Mouse (Mus musculus): ENCODE results near the gene Hist1h2bq. TPM values are rescaled to one million over a fixed set of nuclear protein-coding genes. Genes with fewer than 3 reads are reported as not detected.
"Not testable (repeated sequence)": the region's sequence is repeated elsewhere in the genome, so short reads cannot be mapped to it uniquely, and the experiment has no call there.

Hist1h2bq gene
- total and polyA plus RNA-seq, 3 experiments: 4.3 to 2,257 (median 32.4) TPM

DNA sequence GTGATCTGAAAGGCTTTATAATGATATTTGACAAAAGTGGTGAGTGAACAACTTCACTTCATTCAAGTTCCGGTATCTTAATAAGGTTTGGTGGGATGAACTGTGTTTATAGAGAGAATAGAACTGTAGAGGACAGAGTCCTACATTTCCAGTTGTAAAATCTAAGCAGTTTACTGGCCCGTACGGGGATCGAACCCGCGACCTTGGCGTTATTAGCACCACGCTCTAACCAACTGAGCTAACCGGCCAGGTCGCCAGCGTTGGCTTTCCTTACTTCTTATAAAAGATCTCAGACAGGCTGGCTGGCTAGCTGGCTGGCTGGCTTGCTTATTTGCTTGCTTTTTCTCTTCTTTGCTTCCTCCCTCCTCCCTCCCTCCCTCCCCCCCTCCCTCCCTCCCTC, 45.1 kb upstream of the Hist1h2bq start:
- Histone ChIP-seq H3K27me3 (replicated peaks) (peaks cover 2% of the 10 kb centered on the region), H3K4me1 (ENCODE audit: control insufficient read depth in 1 of 2, insufficient read depth in 2 of 2) (peaks cover 0 to 30% of the 10 kb centered on the region in 2 experiments; a peak in 3 of 4 replicates), H3K4me3 (replicated peaks in 1 of 3; ENCODE audit: low read depth in 2 of 3, low read length in 2 of 3, poor library complexity in 1 of 3) (peak overlapping the region in 1 of 3 experiments; percentile 81), H3K9ac (ENCODE audit: insufficient read depth, low read depth) (peak overlapping the region; percentile 83; the same call in 1 of the 2 replicates), H3K79me2 (replicated peaks; ENCODE audit: control insufficient read depth, extremely low read depth, insufficient read depth, poor library complexity, severe bottlenecking) (no peaks in the 10 kb centered on the region), H3K4me2 (ENCODE audit: insufficient read depth, low read depth, poor library complexity, severe bottlenecking) (peak overlapping the region; percentile 26; the same call in 1 of the 2 replicates), H3K36me3 (replicated peaks in 1 of 2; ENCODE audit: control insufficient read depth in 1 of 2, insufficient read depth in 1 of 2, low read length in 1 of 2) (no peaks in the 10 kb centered on the region), H3K27ac (ENCODE audit: insufficient read depth, low read depth) (no peak overlapping the region), H3K9me3 (replicated peaks; ENCODE audit: low read length) (no peaks in the 10 kb centered on the region)
- TF ChIP-seq ELF1 (IDR thresholded peaks at IDR 0.05; ENCODE audit: low read depth, low read length) (peak; percentile 98), NRF1 (IDR thresholded peaks at IDR 0.05; ENCODE audit: low read depth, low read length) (peak; percentile 63; the same call in 1 of the 2 replicates), E2F4 (IDR thresholded peaks at IDR 0.05; ENCODE audit: insufficient replicate concordance, low read depth, low read length) (peak; percentile 65; the same call in 1 of the 2 replicates), MAFK (IDR thresholded peaks at IDR 0.05; ENCODE audit: insufficient replicate concordance, low read length) (peak; percentile 96), USF1 (IDR thresholded peaks at IDR 0.05; ENCODE audit: low read depth, low read length) (no peak), TBP (conservative IDR thresholded peaks at IDR 0.05; ENCODE audit: low read depth, low read length) (peak; percentile 99), SMC3 (IDR thresholded peaks at IDR 0.05; ENCODE audit: low read depth, low read length) (no peak)
- peak; percentile 85 for DNase-seq (ENCODE audit: extremely low read depth)
- dilution Hi-C loops (cut with MboI; ENCODE audit: extremely low pct_ligation_motif_present, extremely low pct_unique_long_range_greater_than_20kb, low sequenced_read_pairs): no loop called here
- in situ Hi-C loops (cut with MboI; ENCODE audit: low pct_ligation_motif_present, low pct_unique_long_range_greater_than_20kb, low sequenced_read_pairs): loop anchor here (25.0 kb wide), 1 partner anchor 1582 kb away; no protein-coding TSS in a partner anchor

GRCm38 (mm10) chr13:21852215-21852945, 42.4 kb upstream of the Hist1h2bq start:
- Histone ChIP-seq H3K79me2 (replicated peaks; ENCODE audit: control insufficient read depth, extremely low read depth, insufficient read depth, poor library complexity, severe bottlenecking) (no peaks in the 10 kb centered on the region), H3K27ac (ENCODE audit: insufficient read depth, low read depth) (no peak overlapping the region), H3K36me3 (replicated peaks in 1 of 2; ENCODE audit: control insufficient read depth in 1 of 2, insufficient read depth in 1 of 2, low read length in 1 of 2) (no peaks in the 10 kb centered on the region), H3K27me3 (replicated peaks) (no peaks in the 10 kb centered on the region), H3K4me2 (ENCODE audit: insufficient read depth, low read depth, poor library complexity, severe bottlenecking) (peak overlapping the region; percentile 8; the same call in 1 of the 2 replicates), H3K4me3 (replicated peaks in 1 of 3; ENCODE audit: low read depth in 2 of 3, low read length in 2 of 3, poor library complexity in 1 of 3) (no peak overlapping the region), H3K4me1 (ENCODE audit: control insufficient read depth in 1 of 2, insufficient read depth in 2 of 2) (peaks cover 0 to 30% of the 10 kb centered on the region in 2 experiments; a peak in 3 of 4 replicates), H3K9ac (ENCODE audit: insufficient read depth, low read depth) (no peak overlapping the region), H3K9me3 (replicated peaks; ENCODE audit: low read length) (no peaks in the 10 kb centered on the region)
- in situ Hi-C loops (cut with MboI; ENCODE audit: low pct_ligation_motif_present, low pct_unique_long_range_greater_than_20kb, low sequenced_read_pairs): loop anchor here (25.0 kb wide), 1 partner anchor 1585 kb away; no protein-coding TSS in a partner anchor
- no peak for TF ChIP-seq NRF1 (IDR thresholded peaks at IDR 0.05; ENCODE audit: low read depth, low read length)
- no peak for TF ChIP-seq ZKSCAN1 (IDR thresholded peaks at IDR 0.05; ENCODE audit: borderline replicate concordance, low read depth, low read length)
- TF ChIP-seq EP300 (IDR thresholded peaks at IDR 0.05; ENCODE audit: low read length): no peak
- TF ChIP-seq ELF1 (IDR thresholded peaks at IDR 0.05; ENCODE audit: low read depth, low read length): no peak
- TF ChIP-seq KAT2A (IDR thresholded peaks at IDR 0.05; ENCODE audit: insufficient replicate concordance, low read length): no peak
- TF ChIP-seq MEF2A (IDR thresholded peaks at IDR 0.05; ENCODE audit: borderline replicate concordance, low read depth, low read length): peak; percentile 92
- dilution Hi-C loops (cut with MboI; ENCODE audit: extremely low pct_ligation_motif_present, extremely low pct_unique_long_range_greater_than_20kb, low sequenced_read_pairs): no loop called here
- DNase-seq (ENCODE audit: extremely low read depth): peak; percentile 37

GRCm38 (mm10) chr13:21850696-21851095, 40.7 kb upstream of the Hist1h2bq start:
- in situ Hi-C loops (cut with MboI; ENCODE audit: low pct_ligation_motif_present, low pct_unique_long_range_greater_than_20kb, low sequenced_read_pairs): loop anchor here (25.0 kb wide), 1 partner anchor 1587 kb away; no protein-coding TSS in a partner anchor
- H3K79me2 ChIP-seq (replicated peaks; ENCODE audit: control insufficient read depth, extremely low read depth, insufficient read depth, poor library complexity, severe bottlenecking); H3K4me2 ChIP-seq (ENCODE audit: insufficient read depth, low read depth, poor library complexity, severe bottlenecking); H3K27ac ChIP-seq (ENCODE audit: insufficient read depth, low read depth); DNase-seq (ENCODE audit: extremely low read depth); dilution Hi-C loops (cut with MboI; ENCODE audit: extremely low pct_ligation_motif_present, extremely low pct_unique_long_range_greater_than_20kb, low sequenced_read_pairs); H3K4me3 ChIP-seq (replicated peaks in 1 of 3; ENCODE audit: low read depth in 2 of 3, low read length in 2 of 3, poor library complexity in 1 of 3); H3K9ac ChIP-seq (ENCODE audit: insufficient read depth, low read depth); H3K9me3 ChIP-seq (replicated peaks; ENCODE audit: low read length); H3K36me3 ChIP-seq (replicated peaks in 1 of 2; ENCODE audit: control insufficient read depth in 1 of 2, insufficient read depth in 1 of 2, low read length in 1 of 2); H3K27me3 ChIP-seq (replicated peaks): not testable (repeated sequence)
- peaks cover 0 to 28% of the 10 kb centered on the region in 2 experiments; a peak in 3 of 4 replicates for H3K4me1 ChIP-seq (ENCODE audit: control insufficient read depth in 1 of 2, insufficient read depth in 2 of 2)
